Mouse (Mus musculus) retina, embryonic 14.5 days (tissue): Measurements from ENCODE around the gene Scrn1.

ENCODE experiments used
- DNase-seq: peaks from one replicate; pipeline ENCODE4 v3.0.0-alpha.2; 2015; ENCODE audit warnings: low spot score

Scrn1 gene

DNA sequence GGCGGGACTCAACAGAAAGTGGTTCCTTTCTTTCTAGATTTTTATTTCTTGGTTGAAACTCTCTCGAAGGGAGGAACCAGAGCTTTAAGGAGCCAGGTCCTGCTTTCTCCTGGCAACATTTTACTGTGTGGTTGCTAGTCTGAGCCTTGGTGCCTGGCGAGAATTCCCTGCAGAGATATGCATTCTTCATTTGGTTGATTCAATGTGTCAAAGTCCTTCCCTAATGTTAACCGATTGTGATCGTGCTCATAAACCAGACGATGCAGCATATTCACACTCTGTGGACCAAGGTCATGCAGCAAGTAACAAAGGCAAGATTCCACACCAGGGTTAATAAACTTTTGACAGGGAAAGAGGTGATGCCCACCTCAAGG, 244 bp upstream of the Scrn1 start:
- DNase-seq: no peak

GRCm38 (mm10) chr6:54565012-54565411, 1.3 kb downstream of the Scrn1 start:
- DNase-seq: peak; percentile 84

- DNase-seq: peak; percentile 58
Measured at GRCm38 (mm10) chr6:54564506-54564991, 1.7 kb downstream of the Scrn1 start.

GRCm38 (mm10) chr6:54563561-54563960, 2.7 kb downstream of the Scrn1 start:
- DNase-seq: no peak

DNA sequence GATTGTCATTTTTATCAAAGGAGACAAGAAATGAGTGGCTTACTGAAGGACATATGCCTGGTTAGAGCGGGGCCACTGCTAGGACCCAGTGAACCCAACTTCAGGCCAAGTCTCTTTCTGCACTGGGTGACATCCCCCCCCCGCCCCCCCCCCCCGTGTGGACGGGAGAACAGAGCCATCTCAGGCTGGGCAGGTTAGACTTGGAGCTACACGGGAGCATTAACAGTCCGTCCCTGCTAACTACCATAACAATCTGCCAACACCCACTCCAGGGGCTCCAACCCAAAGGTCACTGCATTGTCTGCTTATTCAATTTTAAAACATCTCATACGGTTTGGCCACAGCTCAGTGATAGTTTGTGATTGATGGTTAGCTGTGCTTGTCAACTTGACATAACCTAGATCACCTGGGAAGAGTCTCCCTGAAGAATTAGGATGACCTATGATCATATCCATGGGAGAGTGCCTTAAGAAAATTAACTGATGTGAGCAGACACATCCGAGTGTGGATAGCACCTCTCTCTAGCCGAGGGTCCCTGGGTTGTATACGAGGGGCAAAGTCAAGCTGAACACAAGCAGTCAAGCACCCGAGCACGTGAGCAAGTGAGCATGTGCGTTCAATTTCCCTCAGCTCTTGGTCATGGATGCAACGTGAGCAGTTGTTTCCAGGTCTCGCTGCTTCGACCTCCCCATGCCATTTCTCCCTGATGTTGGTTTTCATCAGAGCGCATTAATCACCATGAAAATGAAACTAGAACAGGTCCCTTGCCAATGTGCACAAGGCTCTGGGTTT, 4.1 kb downstream of the Scrn1 start:
- DNase-seq: no peak

DNA sequence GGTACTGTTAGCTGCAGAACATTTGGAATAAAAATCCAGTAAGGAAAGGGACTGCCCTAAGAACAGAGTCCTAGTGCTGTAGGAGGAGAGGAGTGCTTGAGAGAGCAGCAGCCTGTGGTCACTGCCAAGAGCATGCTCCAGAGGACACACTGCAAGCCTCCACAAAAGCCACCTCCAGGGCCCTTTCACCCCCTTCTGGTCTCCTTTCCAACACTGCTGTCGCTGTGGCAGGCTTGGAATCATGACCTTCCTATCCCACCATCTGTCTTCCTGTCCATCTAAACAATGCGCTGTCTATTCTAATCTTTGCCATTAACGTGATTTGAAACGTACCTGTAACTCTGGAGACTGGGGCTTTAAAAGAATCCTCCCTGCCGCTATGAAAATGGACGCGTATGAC, 7.8 kb downstream of the Scrn1 start:
- peak; percentile 63 for DNase-seq

- no peak for DNase-seq
Measured at GRCm38 (mm10) chr6:54557671-54558070, 8.6 kb downstream of the Scrn1 start.

DNA sequence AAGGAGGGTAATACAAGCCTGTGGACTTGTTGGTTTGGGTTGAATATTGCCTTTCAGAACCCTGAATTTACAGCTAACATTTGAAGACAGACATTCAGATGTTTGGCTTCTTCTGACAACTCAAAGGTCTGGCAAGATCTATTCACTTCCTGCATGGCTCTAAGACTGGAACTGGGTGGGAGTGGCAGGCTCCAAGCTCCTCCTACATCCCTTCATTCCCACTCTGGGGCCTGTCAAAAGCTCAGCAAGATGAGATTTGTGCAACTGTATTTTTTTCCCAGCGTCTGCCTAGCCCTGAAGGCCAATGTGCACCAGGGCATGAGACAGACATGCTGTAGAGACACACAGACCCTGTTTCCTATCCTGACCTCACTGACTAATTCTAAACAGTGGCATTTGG, 10.5 kb downstream of the Scrn1 start:
- DNase-seq: no peak

- DNase-seq: peak; percentile 82
Measured at GRCm38 (mm10) chr6:54554341-54555110, 11.8 kb downstream of the Scrn1 start.

GRCm38 (mm10) chr6:54553632-54554031, 12.7 kb downstream of the Scrn1 start:
- DNase-seq: no peak

DNA sequence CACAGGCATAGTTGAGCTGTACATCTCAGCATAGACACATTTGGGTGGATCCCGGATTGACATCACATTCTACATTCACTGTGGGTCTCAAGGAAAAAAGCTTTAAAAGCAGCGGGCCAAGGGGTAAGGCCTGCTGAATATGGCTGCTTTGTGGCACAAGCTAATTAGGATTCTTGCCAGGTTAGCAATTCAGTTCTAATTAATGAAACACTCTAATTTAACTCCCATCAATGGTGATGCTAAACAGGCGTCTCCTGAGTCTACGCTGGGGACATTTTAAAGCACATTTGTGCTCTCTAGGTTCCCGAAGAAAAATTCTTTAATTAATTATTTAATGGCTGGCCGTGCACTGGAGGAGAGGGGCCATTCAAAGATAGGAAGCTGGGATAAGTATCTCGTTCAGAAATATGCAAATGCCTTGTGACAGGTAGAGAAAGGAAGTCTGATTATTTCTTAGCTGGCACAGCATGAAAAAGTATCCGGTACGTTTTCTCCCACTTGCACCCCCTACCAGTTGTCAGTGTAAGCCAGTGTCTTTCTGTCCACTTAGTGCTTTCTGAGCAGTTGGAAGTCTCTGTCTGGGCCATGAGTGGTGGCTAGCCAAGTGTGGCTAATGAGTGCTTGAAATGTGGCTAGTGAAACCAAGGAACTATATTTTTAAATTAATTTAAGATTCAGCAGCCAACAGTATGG, 13.4 kb downstream of the Scrn1 start:
- peak; percentile 64 for DNase-seq

- no peak for DNase-seq
Measured at GRCm38 (mm10) chr6:54550801-54551323, 15.4 kb downstream of the Scrn1 start.

- DNase-seq: no peak
Measured at GRCm38 (mm10) chr6:54549311-54549710, 17.0 kb downstream of the Scrn1 start.

GRCm38 (mm10) chr6:54548314-54549019, 17.8 kb downstream of the Scrn1 start:
- no peak for DNase-seq

DNA sequence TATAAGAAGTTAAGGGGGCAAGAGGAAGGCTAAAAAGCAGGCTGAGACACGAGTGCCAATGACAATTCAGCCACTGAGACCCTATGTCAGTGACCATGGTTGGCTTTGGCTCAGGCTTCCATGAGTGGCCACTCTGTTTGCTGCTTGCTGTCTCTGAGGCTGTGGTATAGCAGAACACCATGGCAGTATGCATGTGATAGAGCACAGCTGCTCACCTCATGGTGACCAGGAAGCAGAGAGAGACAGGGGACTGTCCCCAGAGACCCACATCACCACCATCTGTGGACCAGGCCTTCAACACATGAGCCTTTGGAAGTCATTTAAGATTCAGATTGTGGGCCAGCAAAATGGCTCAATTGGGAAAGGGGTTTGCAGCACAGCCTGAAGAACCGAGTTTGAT, 22.6 kb downstream of the Scrn1 start:
- DNase-seq: no peak

DNA sequence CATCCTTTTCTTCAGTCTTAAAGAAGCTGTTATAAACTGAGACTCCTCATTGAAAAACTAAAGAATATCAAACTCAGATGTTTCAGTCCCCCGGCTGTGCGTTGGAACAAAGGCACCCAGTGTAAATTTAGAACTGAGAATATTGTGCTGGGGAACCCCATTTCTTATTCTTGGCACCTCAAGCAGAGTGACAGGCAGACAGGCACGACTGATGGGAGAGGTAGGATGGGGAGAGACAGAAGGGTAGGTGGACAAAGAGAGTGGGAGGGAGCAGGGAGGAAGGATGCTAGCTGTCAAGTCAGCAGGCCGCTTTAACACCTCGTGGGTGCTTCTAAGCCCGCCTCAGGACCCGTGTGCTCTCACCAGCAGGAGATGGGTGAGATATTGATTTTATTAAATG, 23.5 kb downstream of the Scrn1 start:
- no peak for DNase-seq

DNA sequence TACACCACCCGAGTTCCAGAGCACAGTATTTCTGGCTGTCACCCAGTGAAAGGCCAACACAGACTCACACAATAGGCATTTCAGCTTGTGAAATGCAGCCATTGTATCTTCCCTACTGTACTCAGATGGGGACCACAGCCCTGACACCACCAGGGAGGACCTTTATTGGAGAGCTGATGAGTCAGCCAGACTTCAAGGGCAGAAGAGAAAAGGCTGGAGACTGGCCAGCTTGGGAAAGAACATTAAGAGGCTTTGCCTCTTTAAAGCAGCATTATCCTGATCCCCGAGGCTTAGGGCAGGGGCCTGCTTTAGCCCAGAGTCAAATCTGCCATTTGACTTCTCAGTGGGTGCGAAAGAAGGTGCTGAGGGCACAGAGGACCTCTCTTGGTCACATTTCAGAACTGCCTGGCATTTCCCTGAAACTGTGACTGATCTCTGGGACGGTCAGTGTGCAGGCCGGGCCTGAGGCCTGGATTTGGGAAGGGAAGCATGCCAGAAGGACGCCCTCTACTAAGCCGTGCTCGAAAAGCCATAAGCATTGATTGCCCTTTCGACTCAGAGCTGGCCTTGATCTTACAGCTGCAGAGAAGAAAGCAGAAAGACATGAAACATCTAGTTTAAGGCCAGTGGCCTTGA, 25.9 kb downstream of the Scrn1 start:
- peak; percentile 24 for DNase-seq

GRCm38 (mm10) chr6:54539396-54539795, 26.9 kb downstream of the Scrn1 start:
- DNase-seq: no peak

DNA sequence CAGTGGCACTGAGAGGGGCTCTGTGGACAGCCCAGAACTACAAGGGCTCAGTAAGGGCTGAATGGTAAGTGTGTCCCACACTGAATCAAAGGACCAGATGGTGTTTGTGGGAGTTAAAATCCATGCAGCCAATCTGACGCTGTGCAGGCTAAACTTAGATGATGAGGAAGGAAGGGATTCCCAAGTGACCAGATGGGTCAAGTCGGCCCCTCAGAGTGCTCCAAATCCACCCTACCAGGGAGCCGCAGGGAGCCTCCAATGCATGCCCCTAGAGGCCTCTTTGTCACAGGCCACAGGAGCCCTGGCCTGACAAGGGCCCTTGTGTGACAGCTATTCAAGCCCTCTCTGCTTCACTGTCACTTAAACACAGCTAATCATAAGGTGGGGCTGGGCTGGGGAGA, 27.5 kb downstream of the Scrn1 start:
- DNase-seq: peak; percentile 51

DNA sequence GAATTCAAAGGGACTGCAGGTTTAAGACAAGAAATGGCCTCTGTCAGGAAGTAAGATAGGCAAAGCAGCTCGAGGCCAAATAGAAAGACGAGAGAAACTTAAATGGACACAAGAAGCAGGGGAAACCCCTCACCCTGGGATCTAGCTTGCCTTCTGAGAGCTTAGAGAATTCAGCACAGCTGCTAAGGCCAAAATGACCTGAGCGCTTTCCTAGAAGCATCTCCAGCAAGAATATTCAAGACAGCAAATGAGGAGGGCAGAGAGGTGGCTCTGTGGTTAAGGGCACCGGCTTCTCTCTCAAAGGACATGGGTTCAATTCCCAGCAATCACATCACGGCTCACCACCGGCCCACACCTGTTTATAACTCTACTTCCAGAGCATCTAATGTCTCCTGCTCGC, 29.2 kb downstream of the Scrn1 start:
- no peak for DNase-seq

DNA sequence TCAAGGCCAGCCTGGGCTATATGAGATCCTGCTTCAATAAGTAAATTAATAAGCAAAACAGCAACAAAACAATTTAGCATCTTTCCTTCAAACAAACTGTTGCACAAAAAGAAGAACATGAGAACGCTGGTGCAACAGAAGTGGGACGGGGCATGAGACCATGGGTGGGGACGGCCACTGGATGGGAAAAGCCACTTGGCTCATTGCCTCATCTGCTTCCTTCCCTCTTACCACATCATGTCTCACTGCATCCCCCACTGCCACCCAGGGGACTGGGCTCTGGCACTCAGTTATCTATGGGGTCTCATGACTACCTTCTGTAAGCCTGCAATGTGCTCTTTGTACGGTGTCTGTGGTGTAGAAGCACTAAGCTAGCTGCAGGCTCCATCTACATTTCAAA, 30.8 kb downstream of the Scrn1 start:
- DNase-seq: no peak
